In the genomic region with DNA sequence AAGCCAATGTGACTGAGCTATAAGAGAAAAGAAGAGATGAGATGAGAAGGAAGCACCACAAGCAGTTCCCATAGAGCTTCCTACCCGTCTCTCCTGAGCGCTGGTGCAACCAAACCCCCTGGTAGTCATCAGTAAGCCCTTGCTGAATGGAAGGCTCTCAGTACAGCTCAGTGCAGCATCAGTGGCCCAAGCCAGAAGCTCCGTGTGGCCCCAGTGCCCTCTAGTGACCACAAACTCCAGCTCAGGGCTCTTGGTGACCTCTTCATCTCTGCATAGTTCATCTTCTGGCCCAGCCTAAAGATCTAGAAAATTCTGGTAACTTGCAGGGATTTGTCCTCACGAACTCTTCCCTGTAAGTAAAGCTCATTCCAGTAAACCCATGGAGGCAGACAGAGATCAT, we compare ENCODE assay signal across 10 mouse cellular contexts.
DNase-seq lines count a peak whose midpoint lies in the region; ATAC-seq lines count a peak whose summit lies in the region.
"Had no signal": no experiment of that assay in that cellular context is flagged by ENCODE, and none has a peak within 500 bp of the region (broad histone marks: within the 10 kb centered on the region; RNA-seq: fewer than 3 reads in every experiment).

No protein-coding gene starts in this region.

- no peak overlapping the region for H3K9ac ChIP-seq in liver, embryonic 11.5 days (ENCODE audit: low read depth, low read length)
- H3K9ac ChIP-seq in forebrain, embryonic 16.5 days (replicated peaks; ENCODE audit: low read depth, low read length): no peak overlapping the region
- H3K9ac ChIP-seq: embryonic facial prominence, embryonic 15.5 days; stomach, embryonic 15.5 days had no signal

- 38% methylated on average over 4 of the region's 4 CpGs for WGBS in liver, embryonic 11.5 days
- 50% methylated on average over 4 of the region's 4 CpGs for WGBS in forebrain, embryonic 16.5 days

- H3K4me2 ChIP-seq in liver, embryonic 11.5 days: no peak overlapping the region
- no peak overlapping the region for H3K4me2 ChIP-seq in forebrain, embryonic 16.5 days (ENCODE audit: low read length)
- H3K4me2 ChIP-seq: embryonic facial prominence, embryonic 15.5 days; stomach, embryonic 15.5 days had no signal

- no peaks in the 10 kb centered on the region for H3K36me3 ChIP-seq in liver, embryonic 11.5 days (ENCODE audit: control insufficient read depth, insufficient read depth, low read length)
- no peaks in the 10 kb centered on the region for H3K36me3 ChIP-seq in forebrain, embryonic 16.5 days (ENCODE audit: control insufficient read depth, insufficient read depth)
- H3K36me3 ChIP-seq: embryonic facial prominence, embryonic 15.5 days; stomach, embryonic 15.5 days had no signal

- no peak overlapping the region for H3K4me3 ChIP-seq in liver, embryonic 11.5 days (ENCODE audit: low read depth, low read length)
- H3K4me3 ChIP-seq in forebrain, embryonic 16.5 days (replicated peaks; ENCODE audit: low read length): no peak overlapping the region
- H3K4me3 ChIP-seq: embryonic facial prominence, embryonic 15.5 days; stomach, embryonic 15.5 days had no signal

- H3K9me3 ChIP-seq in liver, embryonic 11.5 days (ENCODE audit: control insufficient read depth, low read length): no peaks in the 10 kb centered on the region
- no peaks in the 10 kb centered on the region for H3K9me3 ChIP-seq in forebrain, embryonic 16.5 days (ENCODE audit: control insufficient read depth, low read length)
- H3K9me3 ChIP-seq: embryonic facial prominence, embryonic 15.5 days; stomach, embryonic 15.5 days had no signal

- no peaks in the 10 kb centered on the region for H3K27me3 ChIP-seq in liver, embryonic 11.5 days (replicated peaks; ENCODE audit: control insufficient read depth, insufficient read depth, low read length)
- no peaks in the 10 kb centered on the region for H3K27me3 ChIP-seq in forebrain, embryonic 16.5 days (replicated peaks; ENCODE audit: control insufficient read depth, insufficient read depth, low read length)
- H3K27me3 ChIP-seq: embryonic facial prominence, embryonic 15.5 days; stomach, embryonic 15.5 days had no signal

- DNase-seq in right cerebral cortex, adult 2 months (ENCODE audit: low spot score in 2 of 2): peak; percentile 47 to 48
- no peak for DNase-seq in right cerebral cortex, postnatal 25 days
- DNase-seq in ZHBTc4 (ENCODE audit: low read depth, low spot score): peak; percentile 54
- DNase-seq in cerebellum, adult 9-11 months: peak; percentile 72
- DNase-seq in heart, postnatal 4 days: peak; percentile 69
- DNase-seq in liver, embryonic 11.5 days (ENCODE audit: low spot score): no peak
- DNase-seq in retina, embryonic 14.5 days (ENCODE audit: low spot score): peak; percentile 74

- peaks cover 14% of the 10 kb centered on the region for H3K4me1 ChIP-seq in liver, embryonic 11.5 days (replicated peaks; ENCODE audit: control insufficient read depth, insufficient read depth, low read length)
- H3K4me1 ChIP-seq in forebrain, embryonic 16.5 days (replicated peaks; ENCODE audit: control insufficient read depth, insufficient read depth, low read length): peaks cover 11% of the 10 kb centered on the region

- H3K27ac ChIP-seq in liver, embryonic 11.5 days (ENCODE audit: low read depth, low read length): no peak overlapping the region
- H3K27ac ChIP-seq in forebrain, embryonic 16.5 days (ENCODE audit: low read length): no peak overlapping the region
- H3K27ac ChIP-seq: embryonic facial prominence, embryonic 15.5 days; stomach, embryonic 15.5 days had no signal

- 0 out of 2 replicates have a peak, but pooled peaks have one; percentile 53 for ATAC-seq in liver, embryonic 11.5 days (replicated peaks; ENCODE audit: low FRiP score)
- ATAC-seq in forebrain, embryonic 16.5 days: no peak

Comparison
In these comparisons a context has a peak if more than half of its experiments do, and no peak if none do; other contexts are left out.
1. DNase-seq: peak in right cerebral cortex, adult 2 months (2 of 2), ZHBTc4 (single experiment), cerebellum, adult 9-11 months (single experiment), heart, postnatal 4 days (single experiment) and retina, embryonic 14.5 days (single experiment); none in right cerebral cortex, postnatal 25 days (single experiment) and liver, embryonic 11.5 days (single experiment).